Mouse (Mus musculus): ENCODE data around the gene Fbrsl1. TPM values are rescaled to one million over a fixed set of nuclear protein-coding genes. Genes with fewer than 3 reads are reported as not detected.

Fbrsl1 gene
- polyA plus RNA-seq, 1 experiment: 25.6 TPM

- Histone ChIP-seq H3K27ac (ENCODE audit: control insufficient read depth, insufficient read depth, low read depth, low read length, poor library complexity) (no peak overlapping the region), H3K4me1 (ENCODE audit: control insufficient read depth, insufficient read depth, low read length) (no peaks in the 10 kb centered on the region), H3K4me3 (replicated peaks; ENCODE audit: control insufficient read depth, low read depth, low read length) (no peak overlapping the region)
- TF ChIP-seq CTCF (IDR thresholded peaks at IDR 0.05; ENCODE audit: control insufficient read depth, insufficient read depth, low read length) (no peak), POLR2A (IDR thresholded peaks at IDR 0.05; ENCODE audit: borderline replicate concordance, control insufficient read depth, low read depth, low read length) (no peak)
- WGBS: 40% methylated on average over 3 of the region's 3 CpGs
Measured at GRCm38 (mm10) chr5:110330508-110330907, 117.8 kb downstream of the Fbrsl1 start.

GRCm38 (mm10) chr5:110313127-110313526 is 135.2 kb downstream of the Fbrsl1 start:
- no peak overlapping the region for H3K4me3 ChIP-seq (replicated peaks; ENCODE audit: control insufficient read depth, low read depth, low read length)
- WGBS: 87% methylated on average over 3 of the region's 3 CpGs
- TF ChIP-seq CTCF (IDR thresholded peaks at IDR 0.05; ENCODE audit: control insufficient read depth, insufficient read depth, low read length): no peak
- no peak for TF ChIP-seq POLR2A (IDR thresholded peaks at IDR 0.05; ENCODE audit: borderline replicate concordance, control insufficient read depth, low read depth, low read length)
- no peaks in the 10 kb centered on the region for H3K4me1 ChIP-seq (ENCODE audit: control insufficient read depth, insufficient read depth, low read length)
- no peak overlapping the region for H3K27ac ChIP-seq (ENCODE audit: control insufficient read depth, insufficient read depth, low read depth, low read length, poor library complexity)

Other genes with a start within 250 kb of the Fbrsl1 start
- 10.0 and 21.0 TPM in 2 replicates for gene Ankle2, start 217.5 kb downstream of the Fbrsl1 start, polyA plus RNA-seq (2011; ENCODE audit: insufficient read depth, insufficient read length, low replicate concordance, missing spikeins)
- gene Pgam5, start 178.6 kb downstream of the Fbrsl1 start, polyA plus RNA-seq (2011; ENCODE audit: insufficient read depth, insufficient read length, low replicate concordance, missing spikeins): 12.9 and 24.3 TPM in 2 replicates
- 7.9 and 33.1 TPM in 2 replicates for gene Pxmp2, start 162.3 kb downstream of the Fbrsl1 start, polyA plus RNA-seq (2011; ENCODE audit: insufficient read depth, insufficient read length, low replicate concordance, missing spikeins)
- 39.8 and 57.3 TPM in 2 replicates for gene Pole, start 162.2 kb downstream of the Fbrsl1 start, polyA plus RNA-seq (2011; ENCODE audit: insufficient read depth, insufficient read length, low replicate concordance, missing spikeins)
- 1.0 and 1.3 TPM in 2 replicates for gene P2rx2, start 105.3 kb downstream of the Fbrsl1 start, polyA plus RNA-seq (2011; ENCODE audit: insufficient read depth, insufficient read length, low replicate concordance, missing spikeins)
- not detected in 2 replicates for gene Lrcol1, start 103.8 kb downstream of the Fbrsl1 start, polyA plus RNA-seq (2011; ENCODE audit: insufficient read depth, insufficient read length, low replicate concordance, missing spikeins)
- gene Galnt9, start 95.9 kb upstream of the Fbrsl1 start, polyA plus RNA-seq (2011; ENCODE audit: insufficient read depth, insufficient read length, low replicate concordance, missing spikeins): not detected in 2 replicates
- gene Noc4l, start 204.9 kb upstream of the Fbrsl1 start, polyA plus RNA-seq (2011; ENCODE audit: insufficient read depth, insufficient read length, low replicate concordance, missing spikeins): 28.9 and 42.6 TPM in 2 replicates
- gene Ddx51, start 204.9 kb upstream of the Fbrsl1 start, polyA plus RNA-seq (2011; ENCODE audit: insufficient read depth, insufficient read length, low replicate concordance, missing spikeins): 16.6 and 24.2 TPM in 2 replicates

All from bone marrow, adult 2 months (tissue).